Mouse (Mus musculus) midbrain, embryonic 11.5 days (tissue): Measurements from ENCODE around the gene Krtap7-1. TPM values are rescaled to one million over a fixed set of nuclear protein-coding genes. Genes with fewer than 3 reads are reported as not detected.

ENCODE experiments used
- ATAC-seq: fragments of 200-750 bp; cut with Nextera tagmentation; 2 replicates; pipeline ENCODE4 v1.8.0; 2017; ENCODE audit warnings: moderate TSS enrichment, moderate library complexity; ENCODE audit not compliant: low FRiP score
- DNase-seq: peaks from one replicate; pipeline ENCODE4 v3.0.0; 2015; ENCODE audit warnings: low spot score; ENCODE audit errors: missing footprints
- H3K27ac ChIP-seq: fragments of 300-500 bp; sonication (generic); 2 replicates; pipeline ENCODE4 v1.5.1; 2014; ENCODE audit warnings: low read depth, low read length
- H3K27me3 ChIP-seq: fragments of 300-500 bp; sonication (generic); 2 replicates; pipeline ENCODE4 v1.6.1; 2014; ENCODE audit warnings: mild to moderate bottlenecking, low read length, moderate library complexity, mixed read lengths; ENCODE audit not compliant: control insufficient read depth, insufficient read depth
- H3K36me3 ChIP-seq: fragments of 300-500 bp; sonication (generic); 2 replicates; pipeline ENCODE4 v1.6.1; 2014; ENCODE audit warnings: mild to moderate bottlenecking, low read length, moderate library complexity, mixed read lengths; ENCODE audit not compliant: control insufficient read depth, insufficient read depth
- H3K4me1 ChIP-seq: fragments of 300-500 bp; sonication (generic); 2 replicates; pipeline ENCODE4 v1.6.1; 2014; ENCODE audit warnings: low read length; ENCODE audit not compliant: control insufficient read depth, insufficient read depth
- H3K4me2 ChIP-seq: fragments of 300-500 bp; sonication (generic); 2 replicates; pipeline ENCODE4 v1.6.1; 2014; ENCODE audit warnings: mild to moderate bottlenecking, moderate library complexity
- H3K4me3 ChIP-seq: fragments of 300-500 bp; sonication (generic); 2 replicates; pipeline ENCODE4 v1.5.1; 2014; ENCODE audit warnings: low read depth, low read length
- H3K9ac ChIP-seq: fragments of 300-500 bp; sonication (generic); 2 replicates; pipeline ENCODE4 v1.6.1; 2014; ENCODE audit warnings: low read length
- H3K9me3 ChIP-seq: fragments of 300-500 bp; sonication (generic); 2 replicates; pipeline ENCODE4 v1.6.1; 2016; ENCODE audit warnings: low read length; ENCODE audit not compliant: control insufficient read depth
- WGBS: fragments of 180-500 bp; shearing (Covaris S2); extraction: QIAGEN DNeasy Blood & Tissue Kit; methylation state at CpG from one replicate; pipeline ENCODE4 v1.1.7; 2014; 5-methylcytosine and 5-hydroxymethylcytosine counted together
- polyA plus RNA-seq: library from polyadenylated mRNA; unstranded; fragments of >200 nt; fragmentation: Nextera tagmentation; extraction: Ambion mirVana; gene quantifications from 2 replicates; pipeline ENCODE4 v1.2.1, GENCODE M21; 2014

Gene Krtap7-1
- 0.23 TPM in 1 of 2 replicates, not detected in the other for polyA plus RNA-seq

GRCm38 (mm10) chr16:89508223-89508622, at the start of gene Krtap7-1:
Gene Krtap7-1 (minus strand): TSS chr16:89508323.
- DNase-seq (no peak), ATAC-seq (no peak)
- no peak within 1 kb of the TSS for H3K4me3 ChIP-seq
- H3K4me2 ChIP-seq = no peak within 1 kb of the TSS
- 89% methylated on average over 4 of the region's 4 CpGs for WGBS
- H3K36me3 ChIP-seq = no peaks in the 10 kb centered on the region
- H3K27me3 ChIP-seq = no peaks in the 10 kb centered on the region
- H3K9ac ChIP-seq = no peak within 1 kb of the TSS
- no peaks in the 10 kb centered on the region for H3K4me1 ChIP-seq
- no peak within 1 kb of the TSS for H3K27ac ChIP-seq
- H3K9me3 ChIP-seq = no peaks in the 10 kb centered on the region

- ATAC-seq = no peak
- Histone ChIP-seq H3K4me1 (no peaks in the 10 kb centered on the region), H3K4me2 (no peak overlapping the region), H3K27me3 (no peaks in the 10 kb centered on the region), H3K9ac (no peak overlapping the region), H3K4me3 (no peak overlapping the region), H3K9me3 (no peaks in the 10 kb centered on the region), H3K36me3 (no peaks in the 10 kb centered on the region), H3K27ac (no peak overlapping the region)
- DNase-seq = no peak
Measured at GRCm38 (mm10) chr16:89550298-89550697, 42.2 kb upstream of the Krtap7-1 start.

GRCm38 (mm10) chr16:89538031-89538484, 29.9 kb upstream of the Krtap7-1 start:
- ATAC-seq (peak; percentile 70), DNase-seq (no peak)
- 60% methylated on average over 5 of the region's 5 CpGs for WGBS

GRCm38 (mm10) chr16:89537349-89537748, 29.2 kb upstream of the Krtap7-1 start:
- H3K4me2 ChIP-seq = no peak overlapping the region
- DNase-seq = no peak
- 93% methylated on average over 6 of the region's 6 CpGs for WGBS
- H3K9ac ChIP-seq = no peak overlapping the region
- ATAC-seq = no peak
- no peak overlapping the region for H3K27ac ChIP-seq
- no peaks in the 10 kb centered on the region for H3K9me3 ChIP-seq
- no peak overlapping the region for H3K4me3 ChIP-seq
- H3K27me3 ChIP-seq = no peaks in the 10 kb centered on the region
- H3K36me3 ChIP-seq = no peaks in the 10 kb centered on the region
- no peaks in the 10 kb centered on the region; the same call in 1 of the 2 replicates for H3K4me1 ChIP-seq

More at GRCm38 (mm10) chr16:89538031-89538484, 29.9 kb upstream of the Krtap7-1 start:
- no peak overlapping the region for H3K4me3 ChIP-seq
- H3K9me3 ChIP-seq = no peaks in the 10 kb centered on the region
- no peaks in the 10 kb centered on the region for H3K27me3 ChIP-seq
- H3K4me2 ChIP-seq = no peak overlapping the region
- no peaks in the 10 kb centered on the region; the same call in 1 of the 2 replicates for H3K4me1 ChIP-seq
- no peak overlapping the region for H3K27ac ChIP-seq
- no peak overlapping the region for H3K9ac ChIP-seq
- H3K36me3 ChIP-seq = no peaks in the 10 kb centered on the region

DNA sequence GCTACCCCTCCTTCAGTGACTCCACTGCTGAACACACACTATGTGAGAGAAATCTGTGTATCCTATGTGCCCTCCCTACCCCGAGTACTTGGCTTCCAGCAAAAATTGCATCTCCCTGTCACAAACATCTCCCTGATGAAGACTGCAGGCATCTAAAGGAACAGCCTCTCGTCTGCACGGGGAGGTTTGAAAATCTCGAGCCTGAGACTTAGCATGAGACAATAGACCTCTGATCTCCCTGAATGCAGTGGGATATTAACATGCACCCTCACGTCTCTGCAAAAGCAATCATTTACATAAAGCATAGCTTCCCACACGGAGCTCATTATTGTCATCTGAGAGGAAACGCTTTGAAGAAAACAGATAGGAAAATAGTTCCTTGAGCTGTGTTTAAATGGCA, 22.4 kb upstream of the Krtap7-1 start:
- Histone ChIP-seq H3K4me2 (peak overlapping the region; percentile 3; the same call in 1 of the 2 replicates), H3K4me1 (peaks cover 21% of the 10 kb centered on the region), H3K4me3 (no peak overlapping the region), H3K27me3 (no peaks in the 10 kb centered on the region), H3K9ac (no peak overlapping the region; the same call in 1 of the 2 replicates), H3K9me3 (no peaks in the 10 kb centered on the region), H3K36me3 (no peaks in the 10 kb centered on the region), H3K27ac (peak overlapping the region; percentile 80)
- peak; percentile 87 for DNase-seq
- peak; percentile 87 for ATAC-seq
- WGBS = 13% methylated on average over 7 of the region's 7 CpGs

DNA sequence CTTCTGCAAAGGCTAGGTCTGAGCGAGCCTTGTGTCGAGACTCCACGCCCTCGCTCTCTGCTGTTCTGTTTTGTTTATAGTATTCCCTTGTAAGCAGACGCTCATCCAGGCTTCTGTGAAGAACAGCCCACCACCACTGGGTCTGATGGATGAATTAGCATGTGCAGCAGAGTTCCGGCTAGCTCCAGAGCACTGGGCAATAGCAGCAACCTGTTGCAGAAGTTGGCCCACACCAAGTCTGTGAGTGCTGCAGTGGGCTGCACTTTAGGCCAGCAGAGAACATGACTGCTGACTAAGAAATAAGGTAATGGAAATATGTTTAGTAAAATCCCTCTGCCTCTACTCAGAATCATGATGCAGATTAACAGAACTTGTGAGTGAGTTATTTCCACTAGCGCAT, 21.7 kb upstream of the Krtap7-1 start:
- Histone ChIP-seq H3K4me2 (no peak overlapping the region), H3K27me3 (no peaks in the 10 kb centered on the region), H3K9me3 (no peaks in the 10 kb centered on the region), H3K9ac (no peak overlapping the region; the same call in 1 of the 2 replicates), H3K27ac (peak overlapping the region; percentile 80), H3K36me3 (no peaks in the 10 kb centered on the region), H3K4me3 (no peak overlapping the region), H3K4me1 (peaks cover 21% of the 10 kb centered on the region)
- WGBS = 58% methylated on average over 7 of the region's 7 CpGs
- ATAC-seq (peak; percentile 70), DNase-seq (peak; percentile 90)

- ATAC-seq (peak; percentile 40), DNase-seq (no peak)
- Histone ChIP-seq H3K36me3 (no peaks in the 10 kb centered on the region), H3K27me3 (no peaks in the 10 kb centered on the region), H3K4me2 (no peak overlapping the region), H3K9ac (no peak overlapping the region), H3K27ac (peak overlapping the region; percentile 14; the same call in 1 of the 2 replicates), H3K4me3 (no peak overlapping the region), H3K9me3 (no peaks in the 10 kb centered on the region), H3K4me1 (peaks cover 21% of the 10 kb centered on the region)
- 43% methylated on average over 3 of the region's 3 CpGs for WGBS
Measured at GRCm38 (mm10) chr16:89528380-89528779, 20.3 kb upstream of the Krtap7-1 start.

GRCm38 (mm10) chr16:89520996-89521395, 12.9 kb upstream of the Krtap7-1 start:
- Histone ChIP-seq H3K27me3 (no peaks in the 10 kb centered on the region), H3K4me3 (no peak overlapping the region), H3K9me3 (no peaks in the 10 kb centered on the region), H3K4me2 (no peak overlapping the region), H3K9ac (no peak overlapping the region), H3K27ac (no peak overlapping the region), H3K36me3 (no peaks in the 10 kb centered on the region), H3K4me1 (no peaks in the 10 kb centered on the region)
- DNase-seq = no peak
- WGBS = 95% methylated on average over 4 of the region's 4 CpGs
- no peak for ATAC-seq

DNA sequence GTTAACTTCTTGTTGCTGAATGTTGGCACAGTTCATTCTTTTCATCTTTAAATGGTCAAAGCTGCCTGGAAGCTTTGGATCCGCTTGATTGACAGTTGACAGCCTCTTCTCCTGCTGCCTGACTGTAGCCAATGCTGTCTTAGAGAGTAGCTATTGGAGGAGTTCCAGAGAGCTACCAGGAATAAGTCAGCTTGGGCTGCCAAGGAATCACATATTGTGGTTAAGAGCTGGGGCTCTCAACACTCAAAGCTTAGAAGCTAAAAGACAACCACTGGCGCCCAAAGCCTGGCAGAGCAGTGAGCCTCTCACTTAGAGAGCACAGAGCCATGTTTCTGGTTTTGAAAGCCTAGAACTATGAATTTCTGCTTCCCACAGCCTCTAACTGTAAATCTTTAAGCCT, 12.4 kb upstream of the Krtap7-1 start:
- no peak for DNase-seq
- ATAC-seq = no peak
- Histone ChIP-seq H3K4me3 (no peak overlapping the region), H3K4me1 (no peaks in the 10 kb centered on the region), H3K4me2 (no peak overlapping the region), H3K9ac (no peak overlapping the region), H3K27me3 (no peaks in the 10 kb centered on the region), H3K36me3 (no peaks in the 10 kb centered on the region), H3K9me3 (no peaks in the 10 kb centered on the region), H3K27ac (no peak overlapping the region)
- 90% methylated on average over 2 of the region's 2 CpGs for WGBS
